Mouse (Mus musculus) retina, postnatal 7 days (tissue): ENCODE measurements at regions not wholly inside any gene's neighbourhood (a gene's known extent, or its start where the extent isn't known, plus 50 kb on each side); places are given as distances from the start of the nearest gene placed in this dataset.

Source experiments
- DNase-seq: peaks from one replicate; pipeline ENCODE4 v3.0.0-alpha.2; 2012; ENCODE audit warnings: low read depth, low spot score

DNA sequence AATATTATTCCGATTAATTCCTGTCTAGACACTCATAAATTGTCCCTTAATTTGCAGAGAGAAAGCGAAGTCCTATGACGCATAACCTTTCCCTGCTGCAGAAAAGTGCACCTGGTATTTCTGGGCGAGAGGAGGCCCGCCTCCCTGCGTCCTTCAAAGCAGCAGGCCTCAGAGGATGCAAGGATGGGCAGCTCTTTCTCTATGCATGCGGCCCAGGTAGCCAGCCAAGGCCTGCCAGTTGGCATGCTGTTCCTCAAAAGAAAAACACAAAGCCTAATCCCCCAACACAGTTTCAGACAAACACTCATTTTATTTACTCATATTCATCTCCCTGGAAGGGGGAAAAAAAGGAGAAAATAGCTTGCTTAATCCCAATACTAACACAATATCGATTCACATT lies 308.2 kb downstream of the Gm10295 start:
- DNase-seq, result no peak

DNA sequence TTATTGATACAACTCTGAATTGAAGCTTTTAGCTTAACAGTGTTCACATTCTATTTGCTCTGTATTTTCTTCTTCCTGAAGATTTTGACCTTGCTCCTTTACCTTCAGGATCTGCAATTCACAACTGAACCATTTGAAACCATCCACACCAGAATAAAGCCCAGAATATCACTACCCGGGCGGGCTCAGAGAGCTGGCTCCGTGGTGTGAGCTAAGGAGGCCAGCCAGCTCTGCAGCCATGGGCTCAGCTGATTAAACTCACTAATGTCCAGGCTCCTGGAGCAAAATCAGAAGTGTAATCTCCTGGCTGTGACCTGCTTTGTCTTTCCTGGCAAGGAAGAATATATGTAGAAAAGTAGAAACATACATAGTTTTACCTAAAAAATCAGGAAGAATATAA lies 309.9 kb downstream of the Gm10295 start:
- DNase-seq, result no peak

- DNase-seq, result no peak
Observed at GRCm38 (mm10) chr7:71040846-71041245, 310.4 kb downstream of the Gm10295 start.

DNA sequence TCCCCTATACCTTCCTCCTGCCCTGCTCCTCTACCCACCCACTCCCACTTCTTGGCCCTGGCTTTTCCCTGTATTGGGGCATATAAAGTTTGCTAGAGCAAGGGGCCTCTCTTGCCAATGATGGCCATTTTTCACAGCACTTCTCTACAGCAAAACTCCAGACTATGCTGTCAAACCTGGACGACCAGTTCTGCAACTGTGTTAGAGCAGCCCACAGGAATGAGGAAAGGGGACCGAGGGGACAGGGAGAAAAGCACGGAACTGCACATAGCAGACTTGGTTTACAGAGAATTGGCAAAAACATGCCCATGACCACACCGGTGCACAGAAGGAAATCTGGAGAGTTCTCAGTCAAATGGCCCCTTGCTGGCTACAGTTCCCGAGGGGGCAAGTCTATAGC lies 312.7 kb downstream of the Gm10295 start:
- DNase-seq, result no peak

- DNase-seq, result no peak
Observed at GRCm38 (mm10) chr7:71033121-71033520, 318.2 kb downstream of the Gm10295 start.

GRCm38 (mm10) chr7:71023946-71024610 lies 327.2 kb downstream of the Gm10295 start:
- no peak for DNase-seq

DNA sequence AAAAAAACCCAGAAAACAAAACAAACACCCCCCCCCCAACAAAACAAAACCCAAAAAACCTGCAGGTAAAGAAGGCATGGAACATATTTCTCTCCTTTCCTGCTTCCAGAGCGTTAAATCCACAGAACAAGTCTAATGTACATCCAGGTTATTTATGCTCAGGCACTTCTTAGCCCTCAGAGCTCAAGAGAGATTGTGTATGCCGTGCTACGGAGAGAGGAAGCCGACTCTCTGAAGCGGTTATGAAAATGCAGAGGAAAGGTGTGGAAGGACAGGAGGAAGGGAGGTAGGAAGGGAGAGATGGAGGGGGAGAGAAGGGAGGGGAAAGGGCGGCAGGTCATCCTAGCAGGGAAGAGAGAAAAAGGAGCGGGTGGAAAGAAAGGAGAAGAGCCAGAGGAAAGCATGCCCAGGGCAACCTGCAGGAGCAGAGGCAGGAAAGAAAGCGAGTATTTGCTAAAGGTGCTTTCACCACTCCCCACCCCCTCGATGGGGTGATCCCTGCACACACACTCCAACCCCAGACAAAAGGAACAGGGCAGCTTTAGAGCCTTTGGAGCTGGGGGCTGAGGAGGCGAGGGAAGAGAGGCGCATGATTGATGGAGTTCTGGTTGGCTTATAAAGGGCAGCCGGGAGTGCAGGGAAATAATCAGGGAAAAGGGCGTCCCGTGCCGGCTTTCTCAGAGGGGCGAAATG lies 327.9 kb downstream of the Gm10295 start:
- DNase-seq, result no peak
